Mouse (Mus musculus): ENCODE results near the gene Tagln.

DNA sequence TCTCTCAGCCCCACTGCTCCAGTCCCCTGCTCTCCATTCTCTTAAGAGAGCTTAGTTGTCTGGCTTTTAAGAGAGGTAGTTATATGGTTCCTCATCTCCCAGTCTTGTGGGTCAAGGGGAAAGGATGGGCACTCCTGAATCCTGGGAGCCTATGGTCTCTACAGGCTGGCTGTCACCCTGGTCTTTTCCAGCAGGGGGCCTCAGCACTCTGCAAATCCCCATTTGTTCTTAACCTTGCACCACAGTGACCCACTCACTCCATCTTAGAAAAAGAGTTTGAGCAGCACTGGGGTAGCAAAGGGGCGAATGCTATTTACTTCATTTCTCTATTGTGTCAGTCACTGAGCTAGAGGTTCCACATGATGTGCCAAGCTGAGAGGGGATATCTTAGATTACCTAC lies 24.2 kb downstream of the Tagln start:
- TF ChIP-seq POLR2A (IDR thresholded peaks at IDR 0.05; ENCODE audit: low read depth, low read length) (no peak), CTCF (IDR thresholded peaks at IDR 0.05; ENCODE audit: extremely low read depth, insufficient read depth, insufficient read length, insufficient replicate concordance) (peak; percentile 57; the same call in 1 of the 2 replicates)

Data from spleen, adult 2 months (tissue).